12 mouse cellular contexts compared by ENCODE assay signal in genomic region chr17:28757470-28757869, GRCm38 (mm10).
"Had no signal": no experiment of that assay in that cellular context is flagged by ENCODE, and none has a peak within 500 bp of the region (broad histone marks: within the 10 kb centered on the region; RNA-seq: fewer than 3 reads in every experiment).

No protein-coding gene starts in this region.

- H3K9me3 ChIP-seq: liver, embryonic 15.5 days; midbrain, embryonic 10.5 days; neural tube, embryonic 12.5 days had no signal

- DNase-seq: layer of hippocampus, adult 9-11 months; layer of hippocampus, postnatal 36 days; lung, embryonic 14.5 days; lung, postnatal 10 days; lung, postnatal 4 days; midbrain, embryonic 14.5 days; thymus, postnatal 4 days had no signal

- H3K27ac ChIP-seq: kidney, postnatal 0 days; liver, embryonic 15.5 days; midbrain, embryonic 10.5 days; neural tube, embryonic 12.5 days; stomach, postnatal 0 days had no signal

- H3K4me3 ChIP-seq: liver, embryonic 15.5 days; midbrain, embryonic 10.5 days; neural tube, embryonic 12.5 days had no signal

- H3K36me3 ChIP-seq: liver, embryonic 15.5 days; midbrain, embryonic 10.5 days; neural tube, embryonic 12.5 days had no signal

- H3K4me1 ChIP-seq: liver, embryonic 15.5 days; midbrain, embryonic 10.5 days; neural tube, embryonic 12.5 days had no signal

- H3K27me3 ChIP-seq: liver, embryonic 15.5 days; neural tube, embryonic 12.5 days had no signal
